Mouse (Mus musculus) neural tube, embryonic 15.5 days (tissue): ENCODE measurements at regions not wholly inside any gene's neighbourhood (a gene's known extent, or its start where the extent isn't known, plus 50 kb on each side); places are given as distances from the start of the nearest gene placed in this dataset.

ENCODE experiments used
- ATAC-seq: fragments of 200-750 bp; cut with Nextera tagmentation; 2 replicates; pipeline ENCODE4 v1.8.0; 2017; ENCODE audit warnings: mild to moderate bottlenecking, moderate TSS enrichment, moderate library complexity; ENCODE audit not compliant: low FRiP score
- H3K27ac ChIP-seq: fragments of 300-500 bp; sonication (generic); replicated peaks from 2 replicates; pipeline ENCODE4 v1.5.1; 2015; ENCODE audit warnings: mild to moderate bottlenecking, inconsistent platforms
- H3K27me3 ChIP-seq: fragments of 300-500 bp; sonication (generic); replicated peaks from 2 replicates; pipeline ENCODE4 v1.6.1; 2015; ENCODE audit warnings: inconsistent platforms
- H3K36me3 ChIP-seq: fragments of 300-500 bp; sonication (generic); 2 replicates; pipeline ENCODE4 v1.6.1; 2015; ENCODE audit warnings: inconsistent platforms
- H3K4me1 ChIP-seq: fragments of 300-500 bp; sonication (generic); 2 replicates; pipeline ENCODE4 v1.6.1; 2015; ENCODE audit warnings: inconsistent platforms
- H3K4me2 ChIP-seq: fragments of 300-500 bp; sonication (generic); 2 replicates; pipeline ENCODE4 v1.6.1; 2015; ENCODE audit warnings: inconsistent platforms, mild to moderate bottlenecking, moderate library complexity
- H3K4me3 ChIP-seq: fragments of 300-500 bp; sonication (generic); replicated peaks from 2 replicates; pipeline ENCODE4 v1.5.1; 2015; ENCODE audit warnings: mild to moderate bottlenecking, inconsistent platforms
- H3K9ac ChIP-seq: fragments of 300-500 bp; sonication (generic); replicated peaks from 2 replicates; pipeline ENCODE4 v1.6.1; 2015; ENCODE audit warnings: mild to moderate bottlenecking, inconsistent platforms
- H3K9me3 ChIP-seq: fragments of 300-500 bp; sonication (generic); replicated peaks from 2 replicates; pipeline ENCODE4 v1.6.1; 2016; ENCODE audit warnings: inconsistent platforms
- WGBS: fragments of 180-500 bp; shearing (Covaris S2); methylation state at CpG from one replicate; pipeline ENCODE4 v1.1.7; 2015; ENCODE audit warnings: mixed read lengths; 5-methylcytosine and 5-hydroxymethylcytosine counted together

DNA sequence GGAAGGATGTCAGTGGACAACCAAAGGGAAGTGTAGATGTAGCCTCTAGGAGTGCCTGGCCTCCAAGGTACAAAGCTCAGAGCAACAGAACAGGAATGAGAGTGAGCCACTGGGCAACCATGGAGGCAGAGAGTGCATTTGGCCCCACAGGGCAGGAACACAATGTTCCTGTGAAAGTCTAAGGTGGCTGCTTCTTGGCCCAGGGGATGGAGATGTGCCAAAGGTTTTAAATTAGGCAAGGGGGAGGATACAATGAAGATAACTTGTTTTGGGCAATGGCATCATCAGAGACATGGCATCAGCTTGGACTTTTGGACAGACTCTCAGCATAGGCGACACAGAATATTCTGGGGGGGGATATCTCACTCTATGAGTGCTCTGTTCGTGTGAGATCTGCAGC lies 160.3 kb downstream of the En1 start:
- 99% methylated on average over 2 of the region's 2 CpGs for WGBS
- H3K9ac ChIP-seq = no peak overlapping the region
- H3K4me2 ChIP-seq = no peak overlapping the region
- H3K27me3 ChIP-seq = no peaks in the 10 kb centered on the region
- H3K27ac ChIP-seq = no peak overlapping the region
- no peaks in the 10 kb centered on the region for H3K36me3 ChIP-seq
- no peak overlapping the region for H3K4me3 ChIP-seq
- ATAC-seq = no peak
- no peaks in the 10 kb centered on the region for H3K4me1 ChIP-seq
- H3K9me3 ChIP-seq = no peaks in the 10 kb centered on the region

DNA sequence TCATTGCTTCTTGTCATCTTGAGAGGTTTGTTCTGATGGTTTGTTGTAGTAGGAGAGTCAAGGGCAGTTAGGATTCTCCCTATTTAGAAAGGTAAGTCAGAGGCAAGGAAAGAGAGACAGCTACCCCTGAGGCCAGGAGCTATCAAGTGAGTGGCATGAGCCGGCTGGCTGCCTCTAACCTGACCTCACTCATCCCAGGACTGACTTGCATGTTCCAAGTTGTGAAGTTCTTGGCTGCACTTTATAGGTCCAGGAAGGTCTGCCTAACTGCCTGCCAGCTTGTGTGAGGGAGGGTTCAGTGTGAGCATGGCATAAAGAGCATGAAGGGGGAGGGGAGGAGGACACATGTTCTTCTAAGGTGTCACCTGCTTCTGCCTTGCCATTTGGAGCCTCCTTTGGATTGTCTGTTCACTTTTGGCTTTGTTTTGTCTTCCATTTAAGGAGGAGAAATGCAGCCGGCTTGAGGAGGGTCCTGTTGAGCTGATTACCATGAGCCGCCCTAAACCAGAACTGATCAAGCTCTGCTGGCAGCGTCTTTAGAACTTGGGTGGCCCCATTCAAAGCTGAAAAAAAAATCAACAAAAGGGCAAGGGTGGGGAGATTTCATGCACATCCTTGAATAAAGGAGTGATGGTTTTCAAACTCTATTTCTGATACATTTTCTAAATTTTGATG lies 160.8 kb downstream of the En1 start:
- Histone ChIP-seq H3K4me2 (no peak overlapping the region), H3K9ac (no peak overlapping the region), H3K27ac (no peak overlapping the region), H3K9me3 (no peaks in the 10 kb centered on the region), H3K4me3 (no peak overlapping the region), H3K36me3 (no peaks in the 10 kb centered on the region), H3K27me3 (no peaks in the 10 kb centered on the region), H3K4me1 (no peaks in the 10 kb centered on the region)
- ATAC-seq = no peak
- 50% methylated on average over 4 of the region's 4 CpGs for WGBS

DNA sequence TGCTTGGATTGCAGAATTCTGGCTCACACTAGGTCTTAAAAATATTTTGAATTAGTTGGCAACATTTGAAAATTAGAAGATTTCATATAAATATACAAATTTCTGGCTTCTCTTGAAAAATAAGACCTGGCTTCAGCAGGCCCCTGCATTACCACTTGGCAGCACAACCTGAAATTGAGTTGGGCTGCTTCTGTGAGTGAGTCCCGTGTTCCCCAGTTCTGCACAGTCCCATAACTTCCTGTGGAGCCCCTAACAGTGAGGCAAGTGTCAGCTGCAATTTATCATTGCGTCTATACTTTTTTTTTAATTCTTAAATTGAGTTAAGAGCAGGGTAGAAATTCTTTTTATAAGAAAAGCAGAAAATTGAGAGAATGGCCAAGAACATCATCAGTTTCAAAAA lies 164.8 kb downstream of the En1 start:
- no peaks in the 10 kb centered on the region for H3K27me3 ChIP-seq
- no peaks in the 10 kb centered on the region for H3K36me3 ChIP-seq
- WGBS = 74% methylated on average over 2 of the region's 2 CpGs
- no peaks in the 10 kb centered on the region for H3K4me1 ChIP-seq
- H3K9me3 ChIP-seq = no peaks in the 10 kb centered on the region
- no peak overlapping the region for H3K4me3 ChIP-seq
- no peak for ATAC-seq
- no peak overlapping the region for H3K9ac ChIP-seq
- no peak overlapping the region for H3K4me2 ChIP-seq
- H3K27ac ChIP-seq = no peak overlapping the region

DNA sequence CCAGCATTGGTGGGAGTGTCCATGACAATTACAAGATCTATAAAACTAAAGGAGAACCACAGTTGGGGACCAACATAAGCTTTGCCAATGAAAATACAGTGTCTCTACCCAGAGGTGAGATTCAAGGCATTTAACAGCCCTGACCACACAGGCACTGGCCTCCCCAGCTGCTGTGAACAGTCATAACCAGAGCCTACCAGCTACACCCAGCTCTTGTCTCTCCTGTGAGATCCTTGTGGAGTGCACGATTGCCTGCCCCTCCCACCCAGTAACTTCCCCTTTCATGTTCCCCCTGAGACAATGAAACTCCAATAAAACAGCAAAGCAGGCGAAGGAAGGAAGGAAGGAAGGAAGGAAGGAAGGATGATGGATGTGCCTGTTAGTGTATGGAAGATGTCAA lies 169.1 kb downstream of the En1 start:
- no peak overlapping the region for H3K9ac ChIP-seq
- no peaks in the 10 kb centered on the region for H3K36me3 ChIP-seq
- 3% methylated on average over 2 of the region's 2 CpGs for WGBS
- H3K27ac ChIP-seq = no peak overlapping the region
- H3K27me3 ChIP-seq = no peaks in the 10 kb centered on the region
- H3K4me3 ChIP-seq = no peak overlapping the region
- ATAC-seq = no peak
- no peaks in the 10 kb centered on the region for H3K4me1 ChIP-seq
- no peak overlapping the region for H3K4me2 ChIP-seq
- H3K9me3 ChIP-seq = no peaks in the 10 kb centered on the region

DNA sequence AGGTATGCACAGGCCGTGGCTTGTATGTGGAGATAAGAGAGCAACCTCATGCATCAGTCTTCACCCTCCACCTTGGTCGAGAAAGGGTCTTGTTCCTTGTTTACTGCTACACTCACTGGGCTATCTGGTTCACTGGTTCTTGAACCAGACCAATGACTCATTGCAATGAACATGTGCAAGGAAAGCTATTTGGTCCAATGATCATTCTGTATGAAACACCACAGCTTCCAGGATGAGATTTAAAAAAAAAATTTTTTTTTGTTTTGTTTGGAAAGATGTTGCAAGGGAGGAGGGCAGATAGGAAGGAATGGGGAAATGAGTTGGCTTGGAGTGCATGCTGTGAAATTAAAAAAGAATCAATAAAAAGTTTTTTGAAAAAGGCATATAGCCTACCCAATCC lies 174.7 kb downstream of the En1 start:
- no peak for ATAC-seq
- no peak overlapping the region for H3K27ac ChIP-seq
- no peak overlapping the region for H3K9ac ChIP-seq
- no peaks in the 10 kb centered on the region for H3K9me3 ChIP-seq
- no peak overlapping the region for H3K4me2 ChIP-seq
- no peaks in the 10 kb centered on the region for H3K4me1 ChIP-seq
- WGBS = 79% methylated on average over 2 of the region's 2 CpGs
- no peaks in the 10 kb centered on the region for H3K27me3 ChIP-seq
- no peaks in the 10 kb centered on the region for H3K36me3 ChIP-seq
- no peak overlapping the region for H3K4me3 ChIP-seq

DNA sequence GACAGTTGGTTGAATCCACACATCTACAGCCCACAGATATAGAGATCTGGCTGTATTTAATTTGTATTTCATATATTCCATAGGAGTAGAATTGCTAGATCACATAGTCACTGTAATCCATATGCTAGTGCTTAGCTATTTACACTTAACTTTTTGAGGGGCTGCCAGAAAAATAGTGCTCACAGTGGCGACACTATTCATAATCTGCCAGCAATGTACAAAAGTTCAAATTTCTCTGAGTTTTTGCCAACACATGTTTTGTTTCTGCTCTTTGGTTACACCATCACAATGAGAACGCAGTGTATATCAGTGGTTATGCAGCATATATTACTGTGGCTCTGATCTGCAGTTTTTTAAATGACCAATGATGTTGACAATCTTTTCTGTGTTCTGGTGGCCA lies 175.2 kb downstream of the En1 start:
- H3K27ac ChIP-seq = no peak overlapping the region
- no peak overlapping the region for H3K4me3 ChIP-seq
- no peaks in the 10 kb centered on the region for H3K36me3 ChIP-seq
- no peaks in the 10 kb centered on the region for H3K27me3 ChIP-seq
- no peaks in the 10 kb centered on the region for H3K4me1 ChIP-seq
- ATAC-seq = no peak
- WGBS = 86% methylated on average over 2 of the region's 2 CpGs
- H3K9me3 ChIP-seq = no peaks in the 10 kb centered on the region
- H3K9ac ChIP-seq = no peak overlapping the region
- H3K4me2 ChIP-seq = no peak overlapping the region

DNA sequence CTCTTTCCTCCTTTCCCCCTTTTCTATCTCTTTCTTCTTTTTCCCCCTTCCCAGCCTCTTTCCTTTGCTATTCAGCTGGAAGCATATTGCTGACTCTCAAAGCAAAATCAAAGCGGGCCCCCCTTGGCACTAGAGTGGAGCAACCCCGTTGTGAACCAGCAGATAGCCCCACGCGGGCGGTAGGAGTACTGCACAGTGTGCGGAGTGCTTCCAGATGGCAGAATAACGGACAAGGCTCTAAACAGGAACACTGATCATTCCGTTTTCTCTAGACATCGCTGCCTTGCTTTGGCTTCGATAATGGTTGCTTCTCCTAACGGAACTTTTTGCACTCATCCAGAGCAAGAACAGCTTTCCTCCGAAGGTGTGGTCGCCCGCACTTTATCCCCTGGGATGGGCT lies 193.0 kb downstream of the En1 start:
- no peak overlapping the region for H3K27ac ChIP-seq
- H3K9me3 ChIP-seq = no peaks in the 10 kb centered on the region
- no peak overlapping the region for H3K4me2 ChIP-seq
- H3K4me3 ChIP-seq = no peak overlapping the region
- no peaks in the 10 kb centered on the region for H3K27me3 ChIP-seq
- H3K4me1 ChIP-seq = no peaks in the 10 kb centered on the region
- H3K9ac ChIP-seq = no peak overlapping the region
- WGBS = 70% methylated on average over 14 of the region's 14 CpGs
- H3K36me3 ChIP-seq = no peaks in the 10 kb centered on the region
- no peak for ATAC-seq

DNA sequence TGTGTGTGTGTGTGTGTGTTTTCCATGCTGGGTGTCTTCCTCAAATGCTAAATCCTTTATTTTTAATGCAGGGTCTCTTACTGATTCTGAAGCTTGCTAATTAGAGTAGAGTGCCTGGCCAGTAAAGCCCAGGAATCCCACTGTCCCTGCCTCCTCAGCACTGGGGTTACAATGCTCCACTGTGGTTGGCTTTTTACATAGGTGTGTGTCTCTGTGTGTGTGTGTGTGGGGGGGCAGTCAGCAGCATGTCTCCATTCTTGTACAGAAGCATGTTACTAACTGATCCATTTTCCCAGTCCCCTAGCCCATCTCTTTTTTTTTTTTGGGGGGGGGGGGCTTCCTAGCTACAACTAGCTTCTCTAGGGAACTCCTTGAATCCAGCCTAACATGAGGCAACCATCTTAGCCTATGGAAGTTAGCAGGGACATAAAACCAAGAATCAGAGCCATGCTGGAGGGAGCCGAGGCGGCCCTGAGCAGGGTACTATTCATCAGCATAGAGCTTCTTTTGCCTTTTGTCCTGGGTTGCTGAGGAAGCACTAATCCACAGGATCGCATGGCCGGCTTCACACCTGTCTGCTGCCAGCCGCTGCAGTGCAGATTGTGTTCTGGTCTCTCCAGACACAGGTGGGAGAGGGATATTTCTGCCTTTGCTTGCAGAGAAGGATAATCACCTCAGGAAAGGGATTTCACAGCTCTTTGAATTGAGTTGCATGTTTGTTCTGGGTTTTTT lies 199.2 kb downstream of the En1 start:
- no peak overlapping the region for H3K27ac ChIP-seq
- no peak overlapping the region for H3K4me2 ChIP-seq
- ATAC-seq = no peak

DNA sequence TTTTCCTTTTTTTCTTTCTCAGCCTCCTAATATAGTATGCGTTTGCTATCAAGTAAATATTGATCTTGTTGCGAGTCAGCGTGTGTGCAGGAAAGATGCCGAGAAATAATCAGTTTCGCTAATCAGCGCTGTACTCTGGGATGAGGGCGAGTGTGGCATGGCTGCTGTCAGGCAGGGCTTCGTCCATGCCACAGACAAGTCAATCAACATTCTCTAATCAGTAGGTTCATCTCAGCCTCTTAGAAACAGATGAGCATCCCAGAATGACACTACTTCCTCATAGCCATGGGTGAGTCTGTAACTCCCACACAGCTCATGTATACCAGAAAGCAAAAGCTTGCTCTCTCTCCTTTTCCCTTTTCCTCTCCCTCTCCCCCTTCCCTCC lies 199.8 kb downstream of the En1 start:
- Histone ChIP-seq H3K4me3 (no peak overlapping the region), H3K4me2 (no peak overlapping the region), H3K9ac (no peak overlapping the region), H3K36me3 (no peaks in the 10 kb centered on the region), H3K27me3 (no peaks in the 10 kb centered on the region), H3K4me1 (no peaks in the 10 kb centered on the region), H3K9me3 (no peaks in the 10 kb centered on the region), H3K27ac (no peak overlapping the region)
- ATAC-seq = no peak
- 82% methylated on average over 8 of the region's 8 CpGs for WGBS

More for the DNA sequence above, 199.2 kb downstream of the En1 start:
- Histone ChIP-seq H3K9ac (no peak overlapping the region), H3K4me1 (no peaks in the 10 kb centered on the region), H3K9me3 (no peaks in the 10 kb centered on the region), H3K36me3 (no peaks in the 10 kb centered on the region), H3K4me3 (no peak overlapping the region), H3K27me3 (no peaks in the 10 kb centered on the region)
- WGBS = 39% methylated on average over 5 of the region's 5 CpGs

DNA sequence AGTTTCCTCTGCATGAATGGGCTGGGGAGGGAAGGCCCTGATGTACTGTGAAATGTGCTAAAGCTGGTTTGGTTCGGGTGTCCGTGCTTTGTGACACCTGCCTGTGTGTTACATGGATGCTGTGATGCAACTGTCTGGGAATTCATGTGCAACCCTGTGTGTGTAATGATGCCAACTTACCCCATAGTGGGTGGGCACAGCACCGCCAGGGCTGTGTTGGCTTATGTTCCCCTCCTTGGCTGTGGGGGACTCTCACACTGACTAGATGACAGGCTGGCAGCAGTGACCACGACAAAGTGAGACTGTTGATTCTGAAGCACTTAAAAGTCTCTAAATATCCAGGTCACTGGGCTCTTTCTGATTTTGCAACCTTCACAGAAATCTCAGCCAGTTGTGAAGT lies 212.2 kb downstream of the En1 start:
- no peak overlapping the region for H3K27ac ChIP-seq
- WGBS = 72% methylated on average over 4 of the region's 4 CpGs
- H3K4me1 ChIP-seq = no peaks in the 10 kb centered on the region
- no peaks in the 10 kb centered on the region for H3K27me3 ChIP-seq
- H3K9ac ChIP-seq = no peak overlapping the region
- H3K4me3 ChIP-seq = no peak overlapping the region
- no peak overlapping the region for H3K4me2 ChIP-seq
- H3K9me3 ChIP-seq = no peaks in the 10 kb centered on the region
- ATAC-seq = no peak
- no peaks in the 10 kb centered on the region for H3K36me3 ChIP-seq

DNA sequence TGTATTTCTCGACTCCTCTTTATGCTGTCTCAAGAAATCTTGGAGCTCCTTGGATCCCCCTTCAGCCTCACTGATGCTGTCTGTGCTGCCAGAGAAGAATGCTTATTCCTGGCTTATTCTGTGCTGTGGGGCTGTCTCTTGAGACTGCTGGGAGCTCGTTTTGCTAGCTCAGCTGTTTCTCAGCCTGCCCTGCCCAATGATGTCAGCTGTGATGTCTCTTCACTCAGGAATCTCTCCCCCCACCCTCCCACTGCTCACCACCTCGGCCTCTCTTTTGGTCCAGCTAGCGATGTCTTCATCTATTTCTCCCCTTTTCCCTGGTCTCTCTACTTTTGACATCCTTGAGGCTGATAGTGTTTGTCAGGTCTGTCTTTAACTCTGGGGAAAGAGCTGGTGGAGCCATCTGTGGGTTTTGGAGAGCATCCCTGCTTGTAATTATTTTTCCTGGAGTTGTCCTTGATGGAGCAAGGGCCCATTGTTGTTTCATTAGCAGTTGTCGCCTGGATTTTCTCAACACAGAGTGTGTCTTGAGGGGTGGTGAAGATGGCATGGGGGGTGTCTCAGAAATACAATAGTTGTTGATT lies 214.1 kb downstream of the En1 start:
- Histone ChIP-seq H3K9me3 (no peaks in the 10 kb centered on the region), H3K4me2 (no peak overlapping the region), H3K9ac (no peak overlapping the region), H3K4me3 (no peak overlapping the region), H3K36me3 (no peaks in the 10 kb centered on the region), H3K27me3 (no peaks in the 10 kb centered on the region), H3K4me1 (no peaks in the 10 kb centered on the region), H3K27ac (no peak overlapping the region)
- ATAC-seq = no peak; the same call in 1 of the 2 replicates
- WGBS = 59% methylated on average over 5 of the region's 5 CpGs

DNA sequence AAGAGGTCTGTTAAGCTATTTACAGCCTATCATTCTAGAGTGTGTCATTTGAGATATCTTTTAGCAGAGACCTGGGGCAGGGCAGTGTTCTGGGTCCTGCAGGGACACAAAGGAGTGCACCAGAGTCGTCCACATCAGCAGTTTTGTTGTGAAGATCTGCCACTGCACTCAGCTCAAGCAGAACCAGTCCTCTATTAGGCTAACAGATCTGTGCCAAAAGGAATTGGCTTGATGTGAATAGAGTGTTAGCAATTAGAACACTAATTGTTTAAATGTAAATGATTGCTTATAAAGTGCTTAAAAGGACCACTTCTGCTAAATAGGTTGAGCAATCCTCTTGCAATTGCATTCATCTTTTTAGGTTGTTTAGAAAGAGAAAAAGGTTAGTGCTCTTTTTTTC lies 215.3 kb downstream of the En1 start:
- H3K4me1 ChIP-seq = no peaks in the 10 kb centered on the region
- no peaks in the 10 kb centered on the region for H3K9me3 ChIP-seq
- no peaks in the 10 kb centered on the region for H3K27me3 ChIP-seq
- H3K4me2 ChIP-seq = no peak overlapping the region
- H3K9ac ChIP-seq = no peak overlapping the region
- H3K27ac ChIP-seq = no peak overlapping the region
- no peaks in the 10 kb centered on the region for H3K36me3 ChIP-seq
- ATAC-seq = peak; percentile 69; the same call in 1 of the 2 replicates
- H3K4me3 ChIP-seq = no peak overlapping the region
- WGBS = 18% methylated on average over 1 of the region's 1 CpGs
